Mouse (Mus musculus) ES-Bruce4 (cell line): ENCODE measurements around the gene Kmt2b. TPM values are rescaled to one million over a fixed set of nuclear protein-coding genes. Genes with fewer than 3 reads are reported as not detected.

Experiments used
- H3K27ac ChIP-seq: 2 replicates; pipeline ENCODE4 v1.5.1; 2012; ENCODE audit warnings: low read length, inconsistent platforms; ENCODE audit not compliant: insufficient read depth
- H3K27me3 ChIP-seq: 2 replicates; pipeline ENCODE4 v1.6.1; 2012; ENCODE audit warnings: mild to moderate bottlenecking, low read length, inconsistent platforms; ENCODE audit not compliant: control insufficient read depth, poor library complexity, insufficient read depth, severe bottlenecking
- H3K36me3 ChIP-seq: 2 replicates; pipeline ENCODE4 v1.6.1; 2012; ENCODE audit warnings: inconsistent platforms, mild to moderate bottlenecking, low read length, moderate library complexity; ENCODE audit not compliant: control insufficient read depth, poor library complexity, insufficient read depth, severe bottlenecking
- H3K4me1 ChIP-seq: one replicate; pipeline ENCODE4 v1.8.1; 2011; ENCODE audit warnings: low read length; ENCODE audit not compliant: control insufficient read depth, insufficient read depth
- H3K4me3 ChIP-seq: 2 replicates; pipeline ENCODE4 v1.5.1; 2011; ENCODE audit warnings: low read depth, mild to moderate bottlenecking, low read length
- H3K9ac ChIP-seq: 2 replicates; pipeline ENCODE4 v1.6.1; 2012; ENCODE audit warnings: low read depth, mild to moderate bottlenecking, inconsistent platforms; ENCODE audit not compliant: poor library complexity, severe bottlenecking
- H3K9me3 ChIP-seq: replicated peaks from 2 replicates; pipeline ENCODE4 v1.6.1; 2012; ENCODE audit warnings: mild to moderate bottlenecking, low read length, inconsistent platforms; ENCODE audit not compliant: control insufficient read depth, poor library complexity, insufficient read depth, severe bottlenecking
- CTCF ChIP-seq: IDR thresholded peaks from one replicate; pipeline ENCODE4 v1.8.1; 2011; ENCODE audit warnings: low read depth, low read length
- EP300 ChIP-seq: IDR thresholded peaks from 2 replicates; pipeline ENCODE4 v1.6.1; 2011; ENCODE audit warnings: low read depth, low read length; ENCODE audit not compliant: insufficient read depth
- POLR2A ChIP-seq: IDR thresholded peaks from one replicate; pipeline ENCODE4 v1.8.1; 2011; ENCODE audit warnings: low read length; ENCODE audit not compliant: insufficient read depth
- polyA plus RNA-seq: library from polyadenylated mRNA; stranded (reverse); fragments of >200 nt; gene quantifications from 2 replicates; pipeline ENCODE4 v1.2.4, GENCODE M21; 2011; ENCODE audit warnings: low read depth; ENCODE audit not compliant: missing spikeins, insufficient read depth, insufficient read length

Gene Kmt2b
- polyA plus RNA-seq, 1 experiment, result 70.2 TPM

GRCm38 (mm10) chr7:30553021-30553589, 35.4 kb downstream of the Kmt2b start:
- Histone ChIP-seq H3K4me1 (peaks cover 2% of the 10 kb centered on the region), H3K9ac (peak overlapping the region; percentile 82), H3K4me3 (peak overlapping the region; percentile 84), H3K36me3 (peaks cover 16% of the 10 kb centered on the region), H3K27me3 (no peaks in the 10 kb centered on the region), H3K9me3 (no peaks in the 10 kb centered on the region), H3K27ac (no peak overlapping the region)
- TF ChIP-seq EP300 (no peak), CTCF (no peak), POLR2A (no peak)

GRCm38 (mm10) chr7:30552102-30553020, 36.2 kb downstream of the Kmt2b start, which contains the start of the genes Hspb6 and Proser3:
Hspb6 (plus strand) TSS chr7:30552178.
Proser3 (minus strand) TSS chr7:30552299.
- TF ChIP-seq CTCF, result no peak
- TF ChIP-seq EP300, result no peak
- TF ChIP-seq POLR2A, result peak; percentile 99
- H3K9me3 ChIP-seq, result no peaks in the 10 kb centered on the region
- H3K27me3 ChIP-seq, result no peaks in the 10 kb centered on the region
- peak within 1 kb of the TSS; percentile 90 for H3K27ac ChIP-seq
- peak within 1 kb of the TSS; percentile 94 for H3K4me3 ChIP-seq
- no peaks in the 10 kb centered on the region for H3K4me1 ChIP-seq
- H3K36me3 ChIP-seq, result peaks cover 16% of the 10 kb centered on the region
- peak within 1 kb of the TSS; percentile 82 for H3K9ac ChIP-seq

- H3K4me3 ChIP-seq, result peak overlapping the region; percentile 94
- H3K9ac ChIP-seq, result peak overlapping the region; percentile 60
- no peaks in the 10 kb centered on the region for H3K9me3 ChIP-seq
- H3K4me1 ChIP-seq, result no peaks in the 10 kb centered on the region
- no peaks in the 10 kb centered on the region for H3K27me3 ChIP-seq
- peak overlapping the region; percentile 90 for H3K27ac ChIP-seq
- peaks cover 12% of the 10 kb centered on the region for H3K36me3 ChIP-seq
- TF ChIP-seq POLR2A (no peak), CTCF (no peak), EP300 (no peak)
Observed at GRCm38 (mm10) chr7:30551445-30552101, 37.0 kb downstream of the Kmt2b start.

- Histone ChIP-seq H3K9me3 (no peaks in the 10 kb centered on the region), H3K27ac (no peak overlapping the region), H3K4me1 (no peaks in the 10 kb centered on the region), H3K27me3 (no peaks in the 10 kb centered on the region), H3K36me3 (peaks cover 7% of the 10 kb centered on the region), H3K4me3 (no peak overlapping the region), H3K9ac (no peak overlapping the region)
- TF ChIP-seq EP300 (no peak), CTCF (no peak), POLR2A (no peak)
Observed at GRCm38 (mm10) chr7:30550603-30551002, 37.9 kb downstream of the Kmt2b start.

GRCm38 (mm10) chr7:30549880-30550279, 38.6 kb downstream of the Kmt2b start:
- Histone ChIP-seq H3K9ac (no peak overlapping the region), H3K27me3 (no peaks in the 10 kb centered on the region), H3K9me3 (no peaks in the 10 kb centered on the region), H3K4me3 (no peak overlapping the region), H3K36me3 (no peaks in the 10 kb centered on the region; the same call in none of the 2 replicates), H3K27ac (no peak overlapping the region), H3K4me1 (no peaks in the 10 kb centered on the region)
- no peak for TF ChIP-seq EP300
- TF ChIP-seq POLR2A, result no peak
- TF ChIP-seq CTCF, result no peak
